Mouse (Mus musculus) adrenal gland, adult (tissue): ENCODE measurements at regions not wholly inside any gene's neighbourhood (a gene's known extent, or its start where the extent isn't known, plus 50 kb on each side); places are given as distances from the start of the nearest gene placed in this dataset.

Experiments
- DNase-seq, 2 experiments: peaks; one replicate each; pipeline ENCODE4 v3.0.0; 2022 to 2023; ENCODE audit warnings: low spot score in 1 of 2; ENCODE audit not compliant: inconsistent age in 2 of 2

DNA sequence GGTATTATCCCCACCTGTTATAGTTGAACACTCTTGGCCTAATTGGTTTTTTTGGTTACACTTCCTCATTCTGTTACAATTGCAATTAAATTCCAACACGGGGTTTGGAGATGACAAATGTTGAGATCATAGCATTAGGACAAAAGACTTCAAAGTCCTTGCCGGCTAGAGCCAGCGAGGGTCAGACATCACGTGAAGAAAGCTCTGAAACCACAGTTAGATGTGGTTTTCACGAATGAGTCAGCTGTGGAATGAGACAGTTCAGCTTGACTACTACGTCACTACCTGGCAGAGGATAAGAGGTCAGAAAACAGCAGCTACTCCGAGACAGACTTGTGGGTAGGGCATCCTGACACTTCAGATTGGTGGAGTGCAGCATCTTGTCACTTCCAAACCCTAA is 55.5 kb upstream of the Trio start:
- peak; percentile 70 to 82 for DNase-seq

DNA sequence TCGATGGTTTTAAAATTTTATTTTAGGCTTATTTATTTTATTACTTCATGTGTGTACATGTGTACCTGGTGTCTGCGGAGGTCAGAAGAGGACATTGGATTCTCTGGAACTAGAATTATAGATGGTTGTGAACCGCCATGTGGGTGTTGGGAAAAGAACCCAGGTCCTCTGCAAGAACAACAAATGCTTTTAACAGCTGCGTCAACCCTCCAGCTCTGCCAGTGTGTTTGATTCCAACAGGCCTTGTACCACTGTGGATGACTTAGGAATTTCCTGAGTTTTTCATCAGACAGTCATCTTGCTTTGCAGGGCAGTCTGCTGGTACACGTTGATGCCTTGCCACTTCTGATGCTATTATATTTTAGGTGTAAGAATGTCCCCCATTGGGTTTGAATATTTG is 56.8 kb upstream of the Trio start:
- DNase-seq, result no peak

DNA sequence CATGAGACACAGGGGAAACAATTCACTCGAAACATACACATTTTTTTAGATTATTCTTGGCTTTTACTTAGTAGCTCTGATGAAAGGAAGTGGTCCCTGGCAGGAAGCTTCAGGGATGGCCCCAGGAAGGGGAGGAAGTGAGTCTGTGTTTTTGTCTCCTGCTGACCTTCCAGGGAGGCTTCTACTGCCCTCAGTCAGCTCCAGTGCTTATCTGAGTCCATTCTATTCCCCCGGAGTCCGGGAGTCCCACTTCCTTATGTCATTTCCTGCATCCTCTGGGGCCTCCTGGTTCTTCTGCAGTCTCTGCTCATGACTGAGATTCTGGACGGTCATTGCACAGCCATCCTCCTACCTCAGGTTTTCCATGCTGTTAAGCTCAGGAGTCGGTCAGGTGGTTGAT is 80.3 kb upstream of the Trio start:
- DNase-seq, result peak; percentile 3 to 38

- DNase-seq, result no peak
These were observed 84.3 kb upstream of the Trio start for GRCm38 (mm10) chr15:28109916-28110315.

DNA sequence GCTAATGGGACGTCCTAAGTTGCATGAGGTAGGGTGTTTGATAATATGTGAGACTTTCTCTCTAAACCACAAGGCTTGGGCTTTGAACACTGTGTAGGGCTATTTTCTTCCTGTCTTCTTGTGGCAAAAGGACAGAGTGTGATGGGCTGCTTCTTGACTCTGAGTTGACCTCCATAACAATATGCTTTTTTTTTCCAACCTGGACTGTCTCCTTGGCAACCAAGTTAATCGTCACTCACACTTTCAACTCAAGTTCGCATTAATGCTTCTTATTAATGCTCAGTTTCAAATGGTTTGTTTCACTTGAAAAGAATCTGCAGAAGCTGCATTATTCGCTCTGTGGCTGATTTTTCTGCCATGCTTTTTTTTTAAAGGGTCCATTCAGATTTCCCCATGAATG is 87.8 kb upstream of the Trio start:
- DNase-seq, result no peak

GRCm38 (mm10) chr15:28114180-28114747 is 88.6 kb upstream of the Trio start:
- DNase-seq, result no peak

DNA sequence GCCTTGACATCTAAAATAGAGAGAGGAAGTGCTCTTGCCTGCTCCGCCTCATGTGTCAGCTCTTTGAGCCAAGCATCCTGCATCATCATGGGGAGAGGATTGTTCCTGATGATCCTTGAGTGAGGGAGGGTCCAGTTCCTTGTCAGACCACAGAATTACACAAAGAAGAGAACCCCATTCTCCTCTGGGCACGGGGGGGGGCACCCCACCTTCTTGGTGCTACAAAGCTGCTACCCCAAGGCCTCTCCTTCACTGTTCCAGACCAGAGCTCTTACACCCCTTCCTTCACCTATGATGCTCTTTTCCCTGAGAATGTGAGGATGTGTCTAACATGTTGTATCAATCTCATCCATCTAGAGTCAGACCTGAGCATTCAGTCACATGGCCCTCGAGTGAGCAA is 76.7 kb upstream of the Dnah5 start:
- DNase-seq, result no peak

GRCm38 (mm10) chr15:28129536-28129935 is 74.0 kb upstream of the Dnah5 start:
- no peak for DNase-seq

DNA sequence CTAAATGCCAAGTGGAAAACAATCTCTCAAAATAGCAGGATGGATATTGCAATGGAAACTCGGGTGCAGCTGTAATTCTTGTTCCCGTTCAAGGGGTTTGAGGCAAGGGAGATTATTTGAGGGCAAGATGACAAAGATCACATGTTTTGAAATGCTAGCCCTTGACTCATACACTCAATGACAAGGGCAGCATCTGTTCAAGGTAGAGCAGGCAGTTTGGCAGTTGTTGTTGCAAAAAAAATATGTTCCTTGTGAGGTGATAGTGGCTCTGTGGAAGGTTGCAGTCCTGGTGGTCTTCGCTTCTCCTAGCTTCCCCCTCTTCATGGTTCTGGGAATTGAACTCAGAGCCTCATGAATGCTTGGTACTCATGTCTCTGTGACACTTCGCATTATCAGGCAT is 72.0 kb upstream of the Dnah5 start:
- DNase-seq, result peak in 1 of 2 experiments; percentile 72

GRCm38 (mm10) chr15:28133171-28133810 is 70.3 kb upstream of the Dnah5 start:
- DNase-seq, result peak in 1 of 2 experiments; percentile 77

GRCm38 (mm10) chr15:28134206-28134605 is 69.3 kb upstream of the Dnah5 start:
- no peak for DNase-seq

DNA sequence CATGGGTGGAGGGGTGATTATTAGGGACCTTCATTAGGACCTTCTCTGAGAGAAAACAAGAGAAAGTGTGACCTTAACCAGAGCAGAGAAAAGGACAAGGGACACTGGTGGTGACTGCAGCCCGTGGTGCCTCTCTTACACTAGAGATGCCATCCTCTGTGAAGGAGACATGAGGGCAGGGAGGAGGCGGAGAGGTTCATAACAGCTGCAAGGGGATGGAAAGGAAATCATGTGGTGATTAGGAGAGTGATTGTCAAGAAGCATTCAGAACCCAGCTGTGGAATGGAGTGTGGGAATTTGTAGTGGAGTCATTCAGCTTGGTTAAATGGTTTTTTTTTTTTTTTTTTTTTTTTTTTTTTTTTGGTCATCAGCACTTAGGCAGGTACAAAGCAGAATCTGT is 64.7 kb upstream of the Dnah5 start:
- DNase-seq, result no peak

DNA sequence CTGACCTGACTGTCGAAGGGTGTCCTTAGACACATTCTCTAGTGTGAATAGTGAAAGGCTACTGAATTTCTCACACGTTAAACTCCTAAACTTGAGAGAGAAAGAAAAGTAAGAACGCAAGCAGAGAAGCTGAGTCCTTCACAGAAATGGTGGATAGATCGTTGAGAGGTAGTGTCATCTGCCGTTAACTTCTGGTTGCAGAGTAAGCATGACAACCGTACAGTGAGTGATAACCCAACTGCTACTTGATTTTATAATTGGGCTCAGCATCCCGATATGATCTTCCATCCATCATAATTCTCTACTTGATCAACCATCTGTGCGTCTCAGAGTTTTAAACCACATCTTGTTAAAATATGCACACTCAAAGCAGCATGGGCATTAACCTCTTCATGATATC is 63.3 kb upstream of the Dnah5 start:
- DNase-seq, result no peak

DNA sequence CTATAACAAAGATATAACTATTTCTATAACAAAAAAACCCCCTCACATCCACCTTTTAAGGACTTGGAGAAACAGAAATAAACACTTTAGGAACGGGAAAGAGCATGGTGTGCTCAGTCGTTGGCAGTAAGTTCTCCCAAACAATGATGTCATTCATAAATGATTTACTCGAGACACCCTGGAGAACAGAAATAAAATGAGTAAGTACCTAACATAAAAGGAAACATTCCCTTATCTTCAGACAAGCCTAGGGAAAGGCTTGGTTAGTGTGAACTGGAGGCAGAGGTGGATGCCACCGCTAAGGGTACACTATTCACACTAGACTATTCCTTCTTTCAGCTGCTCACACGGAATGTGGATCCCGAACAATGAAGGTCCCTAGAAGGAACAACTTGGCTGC is 62.2 kb upstream of the Dnah5 start:
- DNase-seq, result no peak

DNA sequence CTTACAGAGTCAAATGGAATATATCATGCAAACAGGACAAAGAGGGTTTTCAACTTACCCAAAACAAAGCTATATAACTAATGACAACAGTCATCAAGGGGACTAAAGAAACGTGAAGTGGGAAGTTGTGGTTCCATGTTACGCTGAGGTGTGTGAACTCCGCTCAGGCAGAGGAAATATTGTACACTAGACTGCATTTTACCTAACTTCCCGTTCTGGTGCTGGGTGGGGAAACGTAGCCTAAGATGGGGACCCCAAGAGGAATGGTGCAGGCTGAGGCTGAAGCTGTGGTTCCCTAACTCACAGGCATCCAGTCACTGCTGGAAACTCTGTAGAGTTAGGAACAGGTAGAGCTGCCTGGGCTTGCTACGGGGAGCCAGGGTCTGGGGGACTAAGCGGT is 59.3 kb upstream of the Dnah5 start:
- no peak for DNase-seq

DNA sequence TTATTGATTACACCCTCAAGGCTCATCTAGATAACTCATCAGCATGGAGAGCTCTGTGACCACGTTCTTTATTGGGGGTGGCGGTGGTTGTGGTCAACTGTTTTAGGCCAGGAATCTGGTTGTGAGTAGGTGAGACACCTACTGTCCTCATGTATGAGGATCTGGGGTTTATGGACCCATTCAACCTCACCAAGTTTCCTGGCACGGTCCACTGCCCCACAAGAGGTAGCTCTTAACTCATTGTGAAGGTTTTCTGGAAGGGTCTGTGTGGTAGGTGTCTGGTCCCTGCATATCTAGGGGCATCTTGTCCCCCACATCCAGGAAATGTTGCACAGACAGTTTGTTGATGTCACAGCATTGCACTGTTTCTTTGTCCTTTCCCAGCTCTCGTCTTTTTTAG is 58.7 kb upstream of the Dnah5 start:
- DNase-seq, result no peak

GRCm38 (mm10) chr15:28151678-28152077 is 51.9 kb upstream of the Dnah5 start:
- DNase-seq, result no peak
